Mouse (Mus musculus) neural tube, embryonic 15.5 days (tissue): Measurements from ENCODE around the gene Plekho1. TPM values are rescaled to one million over a fixed set of nuclear protein-coding genes. Genes with fewer than 3 reads are reported as not detected.

Experiments
- polyA plus RNA-seq: library from polyadenylated mRNA; unstranded; fragments of >200 nt; fragmentation: Nextera tagmentation; extraction: Ambion mirVana; gene quantifications from 2 replicates; pipeline ENCODE4 v1.2.1, GENCODE M21; 2015

Gene Plekho1
- polyA plus RNA-seq, 1 experiment from 2014 or later, result 48.6 TPM

Other genes starting within 250 kb of the Plekho1 start
- gene Tars2, start 235.8 kb downstream of the Plekho1 start, polyA plus RNA-seq, result 49.4 and 52.7 TPM in 2 replicates
- gene Rprd2, start 177.1 kb downstream of the Plekho1 start, polyA plus RNA-seq, result 20.3 and 22.3 TPM in 2 replicates
- 32.2 and 36.3 TPM in 2 replicates for gene Prpf3, start 140.1 kb downstream of the Plekho1 start, polyA plus RNA-seq
- 284 and 296 TPM in 2 replicates for gene Mrps21, start 124.5 kb downstream of the Plekho1 start, polyA plus RNA-seq
- 4.3 and 4.5 TPM in 2 replicates for gene Ciart, start 113.8 kb downstream of the Plekho1 start, polyA plus RNA-seq
- gene BC028528, start 104.0 kb downstream of the Plekho1 start, polyA plus RNA-seq, result 23.8 and 25.3 TPM in 2 replicates
- 31.0 and 39.5 TPM in 2 replicates for gene Aph1a, start 102.0 kb downstream of the Plekho1 start, polyA plus RNA-seq
- gene Car14, start 91.3 kb downstream of the Plekho1 start, polyA plus RNA-seq, result 1.3 and 1.8 TPM in 2 replicates
- 99.6 and 157 TPM in 2 replicates for gene Anp32e, start 66.8 kb downstream of the Plekho1 start, polyA plus RNA-seq
- 53.8 and 67.8 TPM in 2 replicates for gene Vps45, start 62.5 kb upstream of the Plekho1 start, polyA plus RNA-seq
- gene Otud7b, start 108.5 kb upstream of the Plekho1 start, polyA plus RNA-seq, result 10.5 TPM in 2 replicates
- 12.6 and 13.3 TPM in 2 replicates for gene Mtmr11, start 166.0 kb upstream of the Plekho1 start, polyA plus RNA-seq
- 127 and 150 TPM in 2 replicates for gene Sf3b4, start 176.3 kb upstream of the Plekho1 start, polyA plus RNA-seq
- 110 and 136 TPM in 2 replicates for gene Sv2a, start 185.2 kb upstream of the Plekho1 start, polyA plus RNA-seq
- 53.9 and 58.6 TPM in 2 replicates for gene Bola1, start 223.7 kb upstream of the Plekho1 start, polyA plus RNA-seq
- gene Hist2h2ab, start 223.9 kb upstream of the Plekho1 start, polyA plus RNA-seq, result 0.47 TPM in 1 of 2 replicates, not detected in the other
- gene Hist2h2ac, start 224.9 kb upstream of the Plekho1 start, polyA plus RNA-seq, result 0.72 and 3.5 TPM in 2 replicates
- 4.0 and 4.6 TPM in 2 replicates for gene Hist2h2be, start 225.1 kb upstream of the Plekho1 start, polyA plus RNA-seq
- gene Hist2h3c2, start 243.1 kb upstream of the Plekho1 start, polyA plus RNA-seq, result 1.3 and 2.5 TPM in 2 replicates
- gene Hist2h2aa2, start 244.3 kb upstream of the Plekho1 start, polyA plus RNA-seq, result 32.3 and 35.5 TPM in 2 replicates
- gene Hist2h2aa1, start 249.5 kb upstream of the Plekho1 start, polyA plus RNA-seq, result 9.8 and 14.3 TPM in 2 replicates